Mouse (Mus musculus): ENCODE data around the gene Nfatc3. TPM values are rescaled to one million over a fixed set of nuclear protein-coding genes. Genes with fewer than 3 reads are reported as not detected.

Nfatc3 gene
- polyA plus RNA-seq, 1 experiment from 2014 or later: 3.4 TPM

DNA sequence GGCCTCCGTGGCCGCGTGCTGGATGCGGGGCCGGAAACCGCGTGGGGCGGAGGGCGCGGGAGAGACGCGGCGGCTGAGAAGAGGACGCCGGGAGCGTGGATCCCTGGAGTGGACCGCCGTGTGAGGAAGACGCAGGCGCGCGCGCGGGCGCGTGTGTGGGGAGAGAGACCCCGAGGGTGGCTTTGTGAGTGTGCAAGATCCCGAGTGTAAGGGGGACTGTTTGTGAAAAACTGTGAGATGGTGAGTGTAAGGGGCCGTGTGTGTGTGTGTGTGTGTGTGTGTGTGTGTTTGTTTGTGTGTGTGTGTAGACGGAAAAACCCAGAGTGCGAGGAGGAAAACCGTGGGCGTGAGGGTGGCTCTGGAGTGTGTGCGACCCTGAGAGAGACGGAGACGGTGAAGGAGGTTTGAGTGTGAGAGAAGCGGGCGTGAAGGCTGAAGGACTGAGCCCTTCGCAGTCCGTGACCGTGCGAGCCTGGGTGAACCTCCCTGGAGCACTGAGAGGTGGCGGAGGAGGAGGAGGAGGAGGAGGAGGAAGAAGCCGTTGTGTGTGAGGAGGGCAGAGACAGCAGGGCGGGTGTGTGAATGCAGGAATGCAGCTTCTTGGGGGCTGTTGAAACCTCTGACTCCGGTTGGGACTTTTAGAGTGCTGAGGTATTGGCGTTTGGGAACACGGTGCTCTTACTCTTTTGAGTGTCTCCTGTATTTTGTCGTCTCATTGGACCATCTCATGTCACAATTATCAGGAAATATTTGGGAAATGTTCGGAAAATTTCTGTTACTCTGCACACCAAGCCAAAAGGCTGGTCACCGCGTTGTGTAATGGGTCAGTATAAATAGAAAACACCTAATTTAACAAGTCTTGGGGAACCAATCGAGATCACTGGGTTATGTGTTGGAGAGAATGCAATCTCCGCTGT is 110.6 kb downstream of the Nfatc3 start:
- peak; percentile 53; the same call in 1 of the 2 replicates for ATAC-seq (replicated peaks; ENCODE audit: insufficient number of reproducible peaks, insufficient read depth, low FRiP score, low read depth)
- Histone ChIP-seq H3K27ac (peak overlapping the region; percentile 72), H3K9ac (peak overlapping the region; percentile 68), H3K9me3 (replicated peaks) (no peaks in the 10 kb centered on the region), H3K36me3 (no peaks in the 10 kb centered on the region), H3K27me3 (no peaks in the 10 kb centered on the region), H3K4me1 (replicated peaks) (peaks cover 22% of the 10 kb centered on the region), H3K4me3 (peak overlapping the region; percentile 65), H3K4me2 (peak overlapping the region; percentile 85)
- WGBS: under 1% methylated on average over 54 of the region's 54 CpGs

DNA sequence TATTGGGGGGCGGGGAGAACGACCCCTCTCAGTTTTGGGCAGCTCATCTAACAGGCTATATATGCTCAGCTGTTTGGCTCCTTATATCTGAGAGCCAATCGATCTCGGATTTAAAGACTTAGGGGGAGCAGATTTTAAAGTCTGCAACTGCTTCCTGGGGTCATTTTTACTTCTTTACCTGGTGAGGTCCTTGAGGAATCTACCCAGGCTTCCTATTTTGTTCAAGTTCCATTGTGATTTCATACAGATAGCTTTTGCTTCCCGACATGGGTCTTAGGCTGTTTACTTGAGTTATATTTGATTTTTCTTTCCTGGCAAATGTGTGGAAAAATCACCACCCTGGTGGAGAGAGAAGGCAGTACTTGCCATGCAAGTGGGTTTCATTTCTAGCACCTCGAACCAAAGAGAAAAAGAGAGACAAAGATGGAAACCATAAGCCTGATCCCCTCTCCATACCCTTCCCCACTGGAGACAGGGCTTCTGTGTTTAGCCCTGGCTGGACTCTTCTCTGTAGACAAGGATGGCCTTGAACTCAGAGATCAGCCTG is 111.4 kb downstream of the Nfatc3 start:
- no peak overlapping the region for H3K27ac ChIP-seq
- H3K9ac ChIP-seq: peak overlapping the region; percentile 68
- H3K4me1 ChIP-seq (replicated peaks): peaks cover 22% of the 10 kb centered on the region
- no peak for ATAC-seq (replicated peaks; ENCODE audit: insufficient number of reproducible peaks, insufficient read depth, low FRiP score, low read depth)
- peak overlapping the region; percentile 65 for H3K4me3 ChIP-seq
- H3K36me3 ChIP-seq: no peaks in the 10 kb centered on the region
- no peaks in the 10 kb centered on the region for H3K27me3 ChIP-seq
- 21% methylated on average over 6 of the region's 6 CpGs for WGBS
- no peaks in the 10 kb centered on the region for H3K9me3 ChIP-seq (replicated peaks)
- peak overlapping the region; percentile 85 for H3K4me2 ChIP-seq

DNA sequence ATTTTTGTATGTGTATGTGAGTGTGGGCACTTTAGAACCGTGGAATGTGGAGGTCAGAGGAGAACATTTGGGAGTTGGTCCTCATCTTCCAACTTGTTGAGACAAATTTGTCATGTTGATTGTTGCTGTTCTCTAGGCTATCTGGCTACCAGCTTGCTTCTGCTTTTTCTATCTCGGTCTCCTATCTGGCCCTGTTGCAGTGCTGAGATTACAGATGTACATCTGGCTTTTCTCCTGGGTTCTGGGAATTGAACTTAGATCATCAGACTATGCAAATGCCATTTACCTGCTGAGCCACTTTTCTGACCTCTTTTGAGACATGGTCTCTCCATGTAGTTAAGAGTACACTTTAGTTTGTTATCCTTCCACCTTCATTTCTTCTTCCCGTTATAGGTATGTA is 114.9 kb downstream of the Nfatc3 start:
- H3K27me3 ChIP-seq: no peaks in the 10 kb centered on the region
- no peaks in the 10 kb centered on the region for H3K36me3 ChIP-seq
- no peak overlapping the region for H3K27ac ChIP-seq
- 88% methylated on average over 3 of the region's 3 CpGs for WGBS
- no peak overlapping the region for H3K4me2 ChIP-seq
- no peak for ATAC-seq (replicated peaks; ENCODE audit: insufficient number of reproducible peaks, insufficient read depth, low FRiP score, low read depth)
- peaks cover 19% of the 10 kb centered on the region for H3K4me1 ChIP-seq (replicated peaks)
- no peak overlapping the region for H3K4me3 ChIP-seq
- H3K9ac ChIP-seq: no peak overlapping the region
- H3K9me3 ChIP-seq (replicated peaks): no peaks in the 10 kb centered on the region

DNA sequence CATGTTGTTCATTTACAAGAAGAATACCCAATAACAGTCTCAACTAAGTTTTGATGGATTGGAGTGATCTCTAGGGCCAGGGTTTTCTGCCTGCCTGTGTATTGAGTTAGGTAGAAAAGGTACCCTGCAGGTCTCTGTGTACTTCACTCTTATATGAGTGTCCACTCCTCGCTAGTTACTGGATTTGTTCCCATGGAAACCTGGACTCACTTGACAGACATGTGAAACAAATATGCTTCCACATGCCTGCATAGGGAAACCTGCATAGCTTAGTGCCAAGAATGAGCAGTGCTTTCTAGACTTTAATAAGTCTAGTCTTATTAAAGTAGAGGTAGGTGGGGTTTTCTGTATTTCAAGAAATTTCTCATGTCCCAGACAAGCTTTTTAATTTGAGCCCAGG is 118.3 kb downstream of the Nfatc3 start:
- H3K36me3 ChIP-seq: 0 out of 2 replicates have a peak, but pooled peaks cover 2% of the 10 kb centered on the region
- no peak overlapping the region for H3K4me2 ChIP-seq
- no peaks in the 10 kb centered on the region for H3K27me3 ChIP-seq
- H3K4me3 ChIP-seq: no peak overlapping the region
- peaks cover 13% of the 10 kb centered on the region for H3K4me1 ChIP-seq (replicated peaks)
- no peak overlapping the region for H3K27ac ChIP-seq
- H3K9me3 ChIP-seq (replicated peaks): no peaks in the 10 kb centered on the region
- ATAC-seq (replicated peaks; ENCODE audit: insufficient number of reproducible peaks, insufficient read depth, low FRiP score, low read depth): no peak
- no peak overlapping the region for H3K9ac ChIP-seq
- 26% methylated on average over 1 of the region's 1 CpGs for WGBS

DNA sequence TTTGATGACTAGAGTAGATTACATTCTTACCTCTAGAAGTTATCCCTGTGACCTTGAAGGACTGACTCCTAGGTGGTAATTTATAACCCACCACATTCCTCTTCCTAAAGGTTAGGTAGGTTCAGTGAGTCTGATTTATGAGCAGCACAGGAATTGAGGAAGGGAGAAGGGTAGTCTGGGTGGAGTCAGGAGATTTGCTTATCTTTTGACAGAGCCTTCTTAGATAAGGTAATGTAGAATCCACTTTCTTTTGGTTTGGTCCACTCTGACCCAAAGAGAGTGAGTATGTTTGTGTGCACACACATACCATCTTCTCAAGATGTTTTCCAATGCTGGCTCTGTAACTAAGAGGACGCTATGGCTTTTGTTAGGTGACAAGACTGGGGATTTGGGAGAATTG is 119.0 kb downstream of the Nfatc3 start:
- Histone ChIP-seq H3K9me3 (replicated peaks) (no peaks in the 10 kb centered on the region), H3K4me2 (no peak overlapping the region), H3K9ac (no peak overlapping the region), H3K4me3 (no peak overlapping the region), H3K4me1 (replicated peaks) (peaks cover 13% of the 10 kb centered on the region), H3K36me3 (0 out of 2 replicates have a peak, but pooled peaks cover 2% of the 10 kb centered on the region), H3K27ac (no peak overlapping the region), H3K27me3 (no peaks in the 10 kb centered on the region)
- ATAC-seq (replicated peaks; ENCODE audit: insufficient number of reproducible peaks, insufficient read depth, low FRiP score, low read depth): no peak
- 68% methylated on average over 1 of the region's 1 CpGs for WGBS

DNA sequence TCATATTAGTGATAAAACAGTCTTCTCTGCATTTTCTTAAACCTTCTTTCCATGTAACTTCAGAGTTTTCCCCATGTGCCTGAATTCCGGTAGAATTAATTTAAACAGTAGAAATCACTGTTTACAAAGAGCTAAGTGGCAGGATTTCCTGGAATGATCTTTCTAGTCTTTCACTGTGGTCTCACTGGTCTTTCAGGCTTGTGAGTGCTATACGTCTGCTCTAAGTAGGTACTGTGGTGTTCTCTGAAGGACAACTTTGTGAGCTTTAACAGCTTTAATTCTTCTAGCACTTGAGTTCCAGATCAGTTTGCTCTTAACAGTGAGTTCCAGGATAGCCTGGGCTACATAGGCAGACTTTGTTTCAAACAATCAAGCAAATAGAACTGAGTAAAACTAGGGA is 119.8 kb downstream of the Nfatc3 start:
- peaks cover 13% of the 10 kb centered on the region for H3K4me1 ChIP-seq (replicated peaks)
- no peak overlapping the region for H3K4me3 ChIP-seq
- ATAC-seq (replicated peaks; ENCODE audit: insufficient number of reproducible peaks, insufficient read depth, low FRiP score, low read depth): no peak
- no peak overlapping the region for H3K9ac ChIP-seq
- H3K4me2 ChIP-seq: no peak overlapping the region
- no peaks in the 10 kb centered on the region for H3K27me3 ChIP-seq
- 0 out of 2 replicates have a peak, but pooled peaks cover 2% of the 10 kb centered on the region for H3K36me3 ChIP-seq
- WGBS: 74% methylated on average over 2 of the region's 2 CpGs
- no peak overlapping the region for H3K27ac ChIP-seq
- H3K9me3 ChIP-seq (replicated peaks): no peaks in the 10 kb centered on the region

Other genes starting within 250 kb of the Nfatc3 start
- 8.1 and 11.0 TPM in 2 replicates for gene Ranbp10, start 231.5 kb upstream of the Nfatc3 start, polyA plus RNA-seq (2015; fragmentation: Nextera tagmentation; extraction: Ambion mirVana)
- 0.06 and 0.29 TPM in 2 replicates for gene Tsnaxip1, start 231.1 kb upstream of the Nfatc3 start, polyA plus RNA-seq (2015; fragmentation: Nextera tagmentation; extraction: Ambion mirVana)
- gene Cenpt, start 205.6 kb upstream of the Nfatc3 start, polyA plus RNA-seq (2015; fragmentation: Nextera tagmentation; extraction: Ambion mirVana): 30.1 and 36.8 TPM in 2 replicates
- gene Thap11, start 203.7 kb upstream of the Nfatc3 start, polyA plus RNA-seq (2015; fragmentation: Nextera tagmentation; extraction: Ambion mirVana): 44.7 and 52.5 TPM in 2 replicates
- gene Nutf2, start 198.3 kb upstream of the Nfatc3 start, polyA plus RNA-seq (2015; fragmentation: Nextera tagmentation; extraction: Ambion mirVana): 154 and 173 TPM in 2 replicates
- gene Edc4, start 178.0 kb upstream of the Nfatc3 start, polyA plus RNA-seq (2015; fragmentation: Nextera tagmentation; extraction: Ambion mirVana): 25.3 and 34.7 TPM in 2 replicates
- gene Nrn1l, start 165.3 kb upstream of the Nfatc3 start, polyA plus RNA-seq (2015; fragmentation: Nextera tagmentation; extraction: Ambion mirVana): 0.73 and 0.80 TPM in 2 replicates
- gene Pskh1, start 158.4 kb upstream of the Nfatc3 start, polyA plus RNA-seq (2015; fragmentation: Nextera tagmentation; extraction: Ambion mirVana): 19.5 and 25.8 TPM in 2 replicates
- 0.84 and 0.85 TPM in 2 replicates for gene Ctrl, start 125.0 kb upstream of the Nfatc3 start, polyA plus RNA-seq (2015; fragmentation: Nextera tagmentation; extraction: Ambion mirVana)
- gene Psmb10, start 120.4 kb upstream of the Nfatc3 start, polyA plus RNA-seq (2015; fragmentation: Nextera tagmentation; extraction: Ambion mirVana): 59.4 and 93.4 TPM in 2 replicates
- 1.3 and 1.7 TPM in 2 replicates for gene Lcat, start 115.5 kb upstream of the Nfatc3 start, polyA plus RNA-seq (2015; fragmentation: Nextera tagmentation; extraction: Ambion mirVana)
- 34.1 and 44.5 TPM in 2 replicates for gene Slc12a4, start 92.7 kb upstream of the Nfatc3 start, polyA plus RNA-seq (2015; fragmentation: Nextera tagmentation; extraction: Ambion mirVana)
- not detected in 2 replicates for gene Dpep3, start 79.4 kb upstream of the Nfatc3 start, polyA plus RNA-seq (2015; fragmentation: Nextera tagmentation; extraction: Ambion mirVana)
- gene Dus2, start 67.5 kb upstream of the Nfatc3 start, polyA plus RNA-seq (2015; fragmentation: Nextera tagmentation; extraction: Ambion mirVana): 12.5 and 15.0 TPM in 2 replicates
- 0.29 TPM in 1 of 2 replicates, not detected in the other for gene Dpep2nb, start 52.9 kb upstream of the Nfatc3 start, polyA plus RNA-seq (2015; fragmentation: Nextera tagmentation; extraction: Ambion mirVana)
- gene Ddx28, start 47.0 kb upstream of the Nfatc3 start, polyA plus RNA-seq (2015; fragmentation: Nextera tagmentation; extraction: Ambion mirVana): 10.6 and 11.6 TPM in 2 replicates
- 1.5 and 6.1 TPM in 2 replicates for gene Esrp2, start 78.1 kb downstream of the Nfatc3 start, polyA plus RNA-seq (2015; fragmentation: Nextera tagmentation; extraction: Ambion mirVana)
- 7.0 and 9.4 TPM in 2 replicates for gene Pla2g15, start 91.6 kb downstream of the Nfatc3 start, polyA plus RNA-seq (2015; fragmentation: Nextera tagmentation; extraction: Ambion mirVana)
- 29.6 and 33.3 TPM in 2 replicates for gene Slc7a6, start 110.0 kb downstream of the Nfatc3 start, polyA plus RNA-seq (2015; fragmentation: Nextera tagmentation; extraction: Ambion mirVana)
- 19.5 and 22.2 TPM in 2 replicates for gene Slc7a6os, start 152.1 kb downstream of the Nfatc3 start, polyA plus RNA-seq (2015; fragmentation: Nextera tagmentation; extraction: Ambion mirVana)
- 28.0 and 37.4 TPM in 2 replicates for gene Prmt7, start 152.1 kb downstream of the Nfatc3 start, polyA plus RNA-seq (2015; fragmentation: Nextera tagmentation; extraction: Ambion mirVana)

All from heart, embryonic 15.5 days (tissue).